Mouse (Mus musculus): ENCODE results near the gene Col4a2. TPM values are rescaled to one million over a fixed set of nuclear protein-coding genes. Genes with fewer than 3 reads are reported as not detected.
A peak's percentile ranks its signal among the peaks of the same experiment; 100 is the strongest.
"Not testable (repeated sequence)": the region's sequence is repeated elsewhere in the genome, so short reads cannot be mapped to it uniquely, and the experiment has no call there.

The Col4a2 gene
- polyA plus RNA-seq, 1 experiment from 2014 or later = 56.3 TPM

- peak overlapping the region; percentile 21 for H3K4me3 ChIP-seq (replicated peaks)
- 3% methylated on average over 9 of the region's 9 CpGs for WGBS
Measured at GRCm38 (mm10) chr8:11477178-11477553, 164.6 kb downstream of the Col4a2 start.

DNA sequence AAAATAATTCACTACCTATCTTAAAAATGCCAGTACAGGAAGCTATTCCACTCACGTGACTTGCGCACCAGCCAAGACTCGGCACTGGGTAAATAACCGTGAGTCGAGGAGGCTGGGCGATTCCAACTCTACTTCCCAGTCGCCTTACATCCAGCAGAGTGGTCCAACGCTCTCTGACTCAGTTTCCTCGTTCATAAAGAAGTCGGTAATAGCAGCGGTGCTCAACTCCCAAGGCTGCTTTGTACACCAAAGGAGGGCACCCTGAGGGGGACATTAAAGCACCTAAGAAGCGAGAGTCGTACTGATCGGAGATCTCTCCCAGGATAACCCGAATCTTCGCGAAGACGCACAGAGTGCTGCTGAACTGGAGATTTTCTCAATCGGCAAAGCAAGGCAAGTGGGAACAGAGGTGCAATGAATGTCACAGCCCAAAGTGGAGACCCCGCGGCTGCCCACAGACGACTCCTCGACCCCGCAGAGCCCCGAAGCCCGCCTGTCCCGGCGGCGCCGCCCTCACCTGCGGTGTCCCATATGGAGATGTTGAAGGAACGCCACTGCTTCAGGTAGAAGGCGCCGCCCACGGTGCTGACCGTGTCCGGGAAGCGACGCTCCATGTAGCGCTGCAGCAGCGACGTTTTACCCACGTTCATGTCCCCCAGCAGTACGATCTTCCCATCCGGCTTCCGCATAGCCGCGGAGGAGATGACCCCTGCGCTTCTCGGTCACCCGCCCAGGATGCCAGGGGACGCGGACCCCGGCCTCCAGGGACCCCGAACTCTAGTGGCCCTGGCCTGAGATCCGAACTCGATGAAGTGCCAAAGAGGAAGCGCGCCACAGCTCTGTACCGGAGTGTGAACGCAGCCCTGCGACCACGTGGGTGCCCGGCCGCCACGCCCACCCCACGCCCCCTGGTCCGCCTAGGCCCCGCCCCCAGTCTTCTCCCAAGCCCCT is 165.5 kb downstream of the Col4a2 start, which contains the start of gene Rab20:
TSS of gene Rab20 (minus strand) at position 900 of the 951 bp plus-strand sequence.
- Histone ChIP-seq H3K27me3 (peaks cover 88% of the 10 kb centered on the region), H3K36me3 (no peaks in the 10 kb centered on the region), H3K4me2 (peak within 1 kb of the TSS; percentile 99), H3K4me1 (replicated peaks) (peaks cover 45% of the 10 kb centered on the region), H3K4me3 (replicated peaks) (peak within 1 kb of the TSS; percentile 57), H3K9ac (replicated peaks) (peak within 1 kb of the TSS; percentile 56), H3K9me3 (no peaks in the 10 kb centered on the region), H3K27ac (no peak within 1 kb of the TSS)
- under 1% methylated on average over 69 of the region's 69 CpGs for WGBS
- peak; percentile 34; the same call in 1 of the 2 replicates for ATAC-seq (ENCODE audit: insufficient number of reproducible peaks, insufficient read depth, low FRiP score, low TSS enrichment, low read depth)

More at GRCm38 (mm10) chr8:11477178-11477553, 164.6 kb downstream of the Col4a2 start:
- Histone ChIP-seq H3K27ac (no peak overlapping the region), H3K9me3 (no peaks in the 10 kb centered on the region), H3K27me3 (peaks cover 86% of the 10 kb centered on the region), H3K9ac (replicated peaks) (no peak overlapping the region), H3K36me3 (no peaks in the 10 kb centered on the region), H3K4me2 (peak overlapping the region; percentile 99), H3K4me1 (replicated peaks) (peaks cover 47% of the 10 kb centered on the region)
- no peak for ATAC-seq (ENCODE audit: insufficient number of reproducible peaks, insufficient read depth, low FRiP score, low TSS enrichment, low read depth)

DNA sequence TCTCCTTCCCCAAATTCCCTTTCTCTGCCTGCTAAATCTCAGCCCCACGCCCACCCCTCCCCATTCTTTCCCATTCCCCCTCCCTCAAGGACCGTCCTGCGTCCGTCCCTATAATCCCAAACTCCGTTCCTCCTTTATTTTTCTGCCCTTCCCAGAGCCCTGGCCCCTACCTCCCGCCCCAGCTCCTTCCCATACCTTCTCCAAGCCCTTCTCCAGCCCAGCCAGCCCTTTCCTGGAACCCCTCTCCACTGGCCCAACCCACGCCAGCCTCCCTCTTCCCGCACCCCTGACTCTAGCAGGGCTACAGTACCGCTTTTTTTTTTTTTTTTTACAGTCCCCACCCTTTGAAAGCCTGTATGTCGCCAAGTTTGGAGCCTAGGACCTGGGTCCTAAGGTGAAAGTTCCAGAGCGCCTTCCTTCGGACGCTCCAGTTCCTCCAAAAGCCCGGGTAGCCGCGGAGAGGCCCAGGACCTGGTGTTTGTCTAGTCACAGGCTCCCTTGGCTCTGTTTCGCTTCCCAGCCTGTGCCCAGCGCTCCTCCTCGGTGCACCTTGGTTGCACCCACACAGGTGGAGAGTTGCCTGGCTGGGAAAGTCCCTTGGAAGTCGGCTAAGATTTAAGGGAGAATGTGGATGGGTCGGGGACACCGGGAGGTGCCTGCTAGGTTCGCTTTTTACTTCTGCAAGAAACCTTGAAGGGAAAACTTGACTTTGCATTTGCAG is 166.4 kb downstream of the Col4a2 start:
- Histone ChIP-seq H3K27ac (no peak overlapping the region), H3K4me3 (replicated peaks) (peak overlapping the region; percentile 57), H3K36me3 (no peaks in the 10 kb centered on the region), H3K27me3 (peaks cover 80% of the 10 kb centered on the region), H3K4me2 (peak overlapping the region; percentile 99), H3K9ac (replicated peaks) (no peak overlapping the region), H3K9me3 (no peaks in the 10 kb centered on the region), H3K4me1 (replicated peaks) (peaks cover 39% of the 10 kb centered on the region)
- ATAC-seq (ENCODE audit: insufficient number of reproducible peaks, insufficient read depth, low FRiP score, low TSS enrichment, low read depth) = peak; percentile 28; the same call in 1 of the 2 replicates
- 2% methylated on average over 23 of the region's 23 CpGs for WGBS

- no peak for ATAC-seq (ENCODE audit: insufficient number of reproducible peaks, insufficient read depth, low FRiP score, low TSS enrichment, low read depth)
- Histone ChIP-seq H3K4me2 (peak overlapping the region; percentile 99; the same call in 1 of the 2 replicates), H3K9ac (replicated peaks) (no peak overlapping the region), H3K4me1 (replicated peaks) (peaks cover 39% of the 10 kb centered on the region), H3K9me3 (no peaks in the 10 kb centered on the region), H3K4me3 (replicated peaks) (no peak overlapping the region), H3K27ac (no peak overlapping the region), H3K27me3 (peaks cover 74% of the 10 kb centered on the region), H3K36me3 (no peaks in the 10 kb centered on the region)
- 7% methylated on average over 14 of the region's 14 CpGs for WGBS
Measured at GRCm38 (mm10) chr8:11479591-11479990, 167.0 kb downstream of the Col4a2 start.

DNA sequence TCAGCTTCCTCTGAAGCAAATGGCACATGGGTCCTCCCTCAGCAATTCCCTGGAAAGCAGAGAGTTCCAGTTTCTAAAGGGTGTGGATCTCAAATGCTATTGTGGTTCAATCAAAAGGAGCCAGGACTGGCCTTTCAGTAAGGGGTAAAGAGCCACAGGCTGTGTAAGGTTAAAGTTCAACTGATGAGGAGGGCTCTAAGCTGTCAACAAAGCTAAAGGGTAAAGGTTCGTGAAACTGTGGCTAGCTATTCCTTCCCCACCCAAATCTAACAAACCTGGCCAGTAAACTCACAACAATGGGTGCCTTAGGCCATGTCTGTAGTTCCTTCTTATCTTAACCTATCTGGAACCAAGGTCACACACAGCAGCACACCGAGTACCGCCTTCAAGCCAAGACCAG is 169.3 kb downstream of the Col4a2 start:
- no peak for ATAC-seq (ENCODE audit: insufficient number of reproducible peaks, insufficient read depth, low FRiP score, low TSS enrichment, low read depth)
- Histone ChIP-seq H3K27ac (no peak overlapping the region), H3K4me2 (no peak overlapping the region), H3K4me3 (replicated peaks) (no peak overlapping the region), H3K9ac (replicated peaks) (no peak overlapping the region), H3K27me3 (peaks cover 55% of the 10 kb centered on the region), H3K9me3 (no peaks in the 10 kb centered on the region), H3K36me3 (no peaks in the 10 kb centered on the region), H3K4me1 (replicated peaks) (peaks cover 20% of the 10 kb centered on the region)
- WGBS = 82% methylated on average over 3 of the region's 3 CpGs

DNA sequence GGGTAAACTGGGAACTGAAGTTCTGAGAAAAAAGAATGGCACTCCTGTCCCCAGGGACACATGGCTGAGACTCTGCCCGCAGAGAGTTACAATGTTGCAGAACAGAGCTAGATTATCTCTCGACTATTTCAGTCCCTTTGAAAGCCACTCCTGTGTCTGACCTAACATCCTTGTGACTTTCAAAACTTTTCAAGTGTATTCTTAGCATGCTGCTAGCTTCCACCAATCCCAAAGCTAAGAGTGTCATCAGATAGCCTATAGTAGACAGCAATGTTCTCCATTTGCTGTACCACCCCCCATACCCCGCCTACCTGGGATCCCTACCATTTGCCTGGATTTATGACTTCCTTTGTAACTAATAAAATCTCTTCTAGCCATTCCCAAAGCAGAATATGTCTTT is 169.9 kb downstream of the Col4a2 start:
- peaks cover 49% of the 10 kb centered on the region for H3K27me3 ChIP-seq
- H3K27ac ChIP-seq = no peak overlapping the region
- ATAC-seq (ENCODE audit: insufficient number of reproducible peaks, insufficient read depth, low FRiP score, low TSS enrichment, low read depth) = no peak
- H3K4me3 ChIP-seq (replicated peaks) = no peak overlapping the region
- peaks cover 15% of the 10 kb centered on the region for H3K4me1 ChIP-seq (replicated peaks)
- H3K9me3 ChIP-seq = no peaks in the 10 kb centered on the region
- WGBS = 68% methylated on average over 3 of the region's 3 CpGs
- H3K36me3 ChIP-seq = no peaks in the 10 kb centered on the region
- no peak overlapping the region for H3K9ac ChIP-seq (replicated peaks)
- no peak overlapping the region for H3K4me2 ChIP-seq

DNA sequence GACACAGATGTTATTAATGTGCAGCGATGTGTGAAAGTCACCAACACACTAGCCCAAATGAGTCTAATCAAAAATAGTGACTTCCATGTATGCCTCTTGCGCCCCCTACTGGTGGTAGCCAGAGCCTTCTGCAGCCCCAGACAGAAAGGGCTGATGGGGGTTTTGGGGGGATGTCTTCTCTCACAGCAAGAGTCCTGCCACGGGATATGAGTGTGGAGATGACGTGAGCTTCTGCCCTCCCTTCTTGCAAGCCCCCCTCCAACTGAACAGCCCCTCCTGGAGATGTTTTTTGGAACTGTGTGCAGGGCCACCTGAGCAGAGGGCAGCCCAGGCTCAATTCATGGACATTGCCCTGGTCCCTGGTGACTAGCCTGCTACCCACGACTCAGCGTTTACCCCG is 173.5 kb downstream of the Col4a2 start:
- ATAC-seq (ENCODE audit: insufficient number of reproducible peaks, insufficient read depth, low FRiP score, low TSS enrichment, low read depth) = no peak
- no peaks in the 10 kb centered on the region for H3K36me3 ChIP-seq
- peaks cover 3% of the 10 kb centered on the region; the same call in 1 of the 2 replicates for H3K4me1 ChIP-seq (replicated peaks)
- H3K4me3 ChIP-seq (replicated peaks) = no peak overlapping the region
- H3K27me3 ChIP-seq = peaks cover 35% of the 10 kb centered on the region
- H3K4me2 ChIP-seq = no peak overlapping the region
- no peak overlapping the region for H3K27ac ChIP-seq
- H3K9ac ChIP-seq (replicated peaks) = no peak overlapping the region
- 23% methylated on average over 7 of the region's 7 CpGs for WGBS
- H3K9me3 ChIP-seq = no peaks in the 10 kb centered on the region

DNA sequence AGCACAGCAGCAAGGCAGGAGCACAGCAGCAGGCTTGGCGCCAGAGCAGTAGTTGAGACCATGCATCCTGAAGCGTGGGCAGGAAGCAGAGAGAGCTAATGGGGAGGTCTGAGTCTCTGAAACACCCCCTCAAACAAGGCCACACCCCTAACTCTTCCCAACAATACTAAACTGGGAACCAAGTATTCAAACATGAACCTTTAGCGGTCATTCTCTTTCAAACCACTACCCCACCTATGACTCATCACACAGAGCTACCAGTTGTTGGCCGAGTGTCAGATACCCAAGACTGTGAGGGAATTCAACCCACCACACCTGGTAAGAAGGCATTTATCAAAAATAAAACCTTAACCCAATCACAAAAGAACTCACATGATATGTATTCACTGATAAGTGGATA is 174.6 kb downstream of the Col4a2 start:
- no peaks in the 10 kb centered on the region for H3K9me3 ChIP-seq
- H3K4me3 ChIP-seq (replicated peaks) = no peak overlapping the region
- H3K36me3 ChIP-seq = no peaks in the 10 kb centered on the region
- H3K9ac ChIP-seq (replicated peaks) = no peak overlapping the region
- 75% methylated on average over 4 of the region's 4 CpGs for WGBS
- H3K27me3 ChIP-seq = peaks cover 31% of the 10 kb centered on the region
- peaks cover 3% of the 10 kb centered on the region; the same call in 1 of the 2 replicates for H3K4me1 ChIP-seq (replicated peaks)
- H3K27ac ChIP-seq = no peak overlapping the region
- H3K4me2 ChIP-seq = no peak overlapping the region
- no peak for ATAC-seq (ENCODE audit: insufficient number of reproducible peaks, insufficient read depth, low FRiP score, low TSS enrichment, low read depth)

DNA sequence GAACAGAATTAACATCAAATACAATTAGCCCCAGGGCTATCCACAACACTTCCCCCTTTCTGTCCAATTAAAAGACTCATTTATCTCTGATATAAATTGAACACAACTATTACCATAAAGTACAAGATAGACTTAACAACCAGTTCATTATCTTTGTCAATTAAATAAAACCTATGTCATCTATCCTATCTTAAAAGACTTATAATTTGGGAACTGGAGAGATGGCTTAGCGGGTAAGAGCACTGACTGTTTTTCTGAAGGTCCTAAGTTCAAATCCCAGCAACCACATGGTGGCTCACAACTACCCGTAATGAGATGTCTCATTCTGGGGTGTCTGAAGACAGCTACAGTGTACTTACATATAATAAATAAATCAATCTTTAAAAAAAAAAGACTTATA is 179.7 kb downstream of the Col4a2 start:
- not testable (repeated sequence) for H3K27ac ChIP-seq; H3K9me3 ChIP-seq; H3K4me3 ChIP-seq (replicated peaks); H3K4me2 ChIP-seq; H3K9ac ChIP-seq (replicated peaks); H3K4me1 ChIP-seq (replicated peaks); ATAC-seq (ENCODE audit: insufficient number of reproducible peaks, insufficient read depth, low FRiP score, low TSS enrichment, low read depth); H3K36me3 ChIP-seq
- H3K27me3 ChIP-seq = peaks cover 29% of the 10 kb centered on the region
- WGBS = 87% methylated on average over 2 of the region's 2 CpGs

DNA sequence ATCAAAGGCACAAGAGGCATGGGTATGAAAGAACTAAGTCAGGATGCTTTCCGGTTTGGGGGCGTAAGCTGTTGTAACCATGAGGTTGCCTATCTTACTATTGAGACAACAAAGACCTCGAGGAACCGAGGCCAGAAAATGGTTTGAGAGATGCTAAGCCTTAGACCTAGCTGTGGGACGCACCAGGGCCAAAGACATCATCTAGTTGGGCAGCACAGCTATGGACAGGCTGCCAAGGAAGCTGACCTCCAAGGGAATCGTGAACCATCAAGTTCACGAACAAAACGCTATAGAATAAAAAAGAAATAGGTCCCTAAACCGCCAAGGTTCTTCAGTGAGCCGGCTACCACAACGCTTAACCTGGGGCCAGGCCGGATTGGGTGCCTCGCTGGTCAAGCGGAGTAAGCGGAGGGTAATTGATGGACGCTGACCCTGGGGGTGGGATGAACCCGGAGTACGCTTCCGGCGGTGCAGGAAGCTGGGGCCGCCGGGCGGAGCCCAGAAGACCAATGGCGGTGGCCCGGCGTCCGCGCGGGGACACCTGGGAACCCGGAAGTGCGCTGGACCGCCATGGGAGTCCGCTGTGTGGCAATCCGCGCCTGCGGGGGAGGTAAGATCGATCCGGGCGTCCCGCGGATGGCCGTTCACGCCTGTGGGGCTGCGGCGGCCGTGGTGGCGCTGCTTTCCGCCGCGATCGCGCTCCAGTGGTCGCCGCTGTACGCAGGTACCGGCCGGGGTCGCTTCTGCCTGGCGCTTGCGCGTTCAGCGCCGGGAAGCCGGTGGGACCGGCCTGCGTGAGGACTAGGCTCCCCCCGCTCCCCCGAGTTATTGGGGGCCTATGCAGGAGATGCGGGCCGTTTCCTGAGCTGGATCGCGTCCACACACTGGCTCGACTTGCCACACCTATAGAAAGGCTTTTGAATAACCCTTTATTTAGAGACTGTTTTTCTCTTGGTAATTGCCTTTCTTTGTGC is 184.7 kb downstream of the Col4a2 start, which contains the start of gene Naxd:
TSS of gene Naxd (plus strand) at position 490 of the 974 bp plus-strand sequence.
- H3K27me3 ChIP-seq = peaks cover 5% of the 10 kb centered on the region
- peaks cover 14% of the 10 kb centered on the region for H3K4me1 ChIP-seq (replicated peaks)
- peak within 1 kb of the TSS; percentile 76 for H3K4me2 ChIP-seq
- 4% methylated on average over 73 of the region's 73 CpGs for WGBS
- peak within 1 kb of the TSS; percentile 81 for H3K9ac ChIP-seq (replicated peaks)
- H3K9me3 ChIP-seq = no peaks in the 10 kb centered on the region
- ATAC-seq (ENCODE audit: insufficient number of reproducible peaks, insufficient read depth, low FRiP score, low TSS enrichment, low read depth) = peak; percentile 96
- peak within 1 kb of the TSS; percentile 75 for H3K27ac ChIP-seq
- peak within 1 kb of the TSS; percentile 94 for H3K4me3 ChIP-seq (replicated peaks)
- peaks cover 14% of the 10 kb centered on the region; the same call in 1 of the 2 replicates for H3K36me3 ChIP-seq

All from limb, embryonic 12.5 days (tissue).